Mouse (Mus musculus) fat pad, adult 2 months (tissue): ENCODE results near the gene Iqschfp.

Source experiments
- DNase-seq: peaks from one replicate; pipeline ENCODE4 v3.0.0-alpha.2; 2011; ENCODE audit warnings: low read depth, low spot score; ENCODE audit errors: extremely low read depth

Gene Iqschfp

GRCm38 (mm10) chr3:67892026-67892705, at the start of gene Iqschfp, which contains the start of gene Iqcj:
Iqschfp (plus strand) TSS chr3:67892232.
Iqcj (plus strand) TSS chr3:67892220.
- DNase-seq = no peak

GRCm38 (mm10) chr3:67852397-67852796, 39.6 kb upstream of the Iqschfp start:
- DNase-seq = no peak

- no peak for DNase-seq
Measured at GRCm38 (mm10) chr3:67861524-67861923, 30.5 kb upstream of the Iqschfp start.

DNA sequence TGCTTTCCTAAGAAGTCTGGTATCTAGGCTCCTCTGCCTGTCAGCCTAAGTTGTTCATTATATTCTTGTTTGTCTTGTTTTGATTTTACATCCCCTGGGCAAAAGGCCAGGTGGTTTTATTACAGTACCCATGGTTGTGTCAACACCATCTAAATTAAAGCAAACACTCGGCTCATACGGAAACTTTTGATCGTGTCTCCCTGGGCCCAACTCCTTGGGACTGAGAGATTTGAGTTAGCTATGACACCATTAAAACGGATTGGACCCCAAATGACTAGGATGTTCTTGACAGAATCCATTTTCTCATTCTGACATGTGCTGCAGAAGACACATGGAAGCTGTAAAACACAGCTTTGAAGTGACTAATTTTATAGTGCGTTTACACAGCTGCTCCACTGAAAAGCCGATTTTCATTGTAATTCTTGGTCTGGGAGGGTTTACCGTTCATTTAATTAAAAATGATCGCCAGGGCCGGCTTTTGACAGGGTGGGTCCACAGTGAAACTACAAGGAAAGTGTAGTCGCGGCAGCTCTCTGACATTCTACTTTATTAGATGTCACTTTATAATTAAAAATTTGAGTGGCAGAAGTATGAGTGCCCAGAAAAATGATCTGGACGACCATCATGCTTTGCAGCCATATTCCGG, 24.5 kb upstream of the Iqschfp start:
- DNase-seq = peak; percentile 14

DNA sequence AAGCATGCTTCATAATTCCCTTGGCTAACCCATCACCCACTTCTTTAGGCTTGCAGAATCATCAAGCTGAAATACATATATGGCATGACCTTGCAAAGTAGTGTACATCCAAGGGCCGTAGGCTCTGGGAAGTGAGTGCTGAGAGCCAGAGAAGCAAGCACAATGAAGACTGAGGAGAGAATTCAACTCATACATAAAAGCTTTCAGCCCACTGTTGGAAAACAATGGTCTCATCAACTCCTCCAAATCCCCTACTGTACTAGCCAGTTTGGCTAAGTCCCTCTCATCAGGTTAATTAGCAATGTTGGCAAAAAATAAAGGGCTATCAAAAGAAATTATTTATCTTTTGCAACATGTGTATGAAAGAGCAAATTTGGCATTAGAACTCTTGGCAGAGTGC, 22.6 kb upstream of the Iqschfp start:
- DNase-seq = peak; percentile 70

- DNase-seq = no peak
Measured at GRCm38 (mm10) chr3:67877253-67877652, 14.8 kb upstream of the Iqschfp start.

- no peak for DNase-seq
Measured at GRCm38 (mm10) chr3:67884335-67884734, 7.7 kb upstream of the Iqschfp start.

DNA sequence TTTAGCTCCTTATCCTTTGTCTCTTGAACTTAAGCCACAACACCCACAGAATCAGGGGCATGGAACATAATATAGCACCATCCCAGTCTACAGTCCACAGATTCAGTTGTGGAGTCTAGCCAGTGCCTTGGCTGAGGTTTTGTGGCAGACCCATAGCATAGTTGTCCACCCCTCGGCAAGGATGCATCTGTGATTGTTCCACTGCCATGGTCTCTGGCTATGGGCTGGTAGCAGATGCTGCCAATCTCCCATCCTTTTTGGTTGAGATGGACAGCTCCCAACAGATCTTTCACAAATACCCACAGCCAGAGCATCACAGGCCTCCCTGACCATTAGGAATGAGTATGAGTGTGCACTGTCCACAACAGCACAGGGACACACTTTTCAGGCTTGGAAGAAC, 5.9 kb upstream of the Iqschfp start:
- DNase-seq = no peak

GRCm38 (mm10) chr3:67887251-67887650, 4.8 kb upstream of the Iqschfp start:
- DNase-seq = no peak

DNA sequence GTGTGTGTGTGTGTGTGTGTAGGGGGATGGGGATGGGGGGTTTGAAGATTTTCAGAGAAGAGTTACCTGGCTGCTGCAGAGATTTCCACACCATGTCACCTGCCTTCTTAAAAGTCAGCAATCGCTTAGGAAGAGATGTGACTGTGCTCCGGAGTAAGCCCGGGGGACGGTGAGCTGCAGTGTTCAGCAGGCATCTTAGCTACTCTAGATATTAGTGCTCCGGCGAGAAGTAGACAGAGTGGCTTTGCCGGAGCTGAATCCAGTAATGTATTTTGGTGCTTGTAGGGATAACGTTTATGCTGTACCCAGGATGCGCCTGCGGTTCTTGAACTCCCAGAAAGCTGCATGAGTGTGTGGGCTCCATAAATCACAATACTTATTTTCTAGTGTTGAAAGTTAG, 736 bp downstream of the Iqschfp start:
- DNase-seq = no peak

DNA sequence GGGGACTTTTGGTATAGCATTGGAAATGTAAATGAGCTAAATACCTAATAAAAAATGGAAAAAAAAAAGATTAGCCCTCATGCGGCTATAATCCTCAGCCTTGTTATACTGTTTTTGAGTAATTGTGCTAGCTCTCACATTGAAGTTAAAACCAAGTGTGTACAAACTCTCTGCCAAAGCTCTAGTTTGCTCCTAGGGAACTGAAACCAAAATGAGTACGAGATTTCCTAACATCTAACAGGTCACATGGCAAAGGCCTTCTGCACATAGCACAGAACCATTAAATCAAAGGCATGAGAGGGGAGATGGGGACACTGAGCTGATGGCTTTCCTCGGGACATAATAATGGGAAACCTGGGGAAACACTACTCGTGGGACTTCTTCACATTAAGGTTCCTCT, 10.5 kb downstream of the Iqschfp start:
- no peak for DNase-seq

- no peak for DNase-seq
Measured at GRCm38 (mm10) chr3:67908586-67908985, 16.6 kb downstream of the Iqschfp start.

DNA sequence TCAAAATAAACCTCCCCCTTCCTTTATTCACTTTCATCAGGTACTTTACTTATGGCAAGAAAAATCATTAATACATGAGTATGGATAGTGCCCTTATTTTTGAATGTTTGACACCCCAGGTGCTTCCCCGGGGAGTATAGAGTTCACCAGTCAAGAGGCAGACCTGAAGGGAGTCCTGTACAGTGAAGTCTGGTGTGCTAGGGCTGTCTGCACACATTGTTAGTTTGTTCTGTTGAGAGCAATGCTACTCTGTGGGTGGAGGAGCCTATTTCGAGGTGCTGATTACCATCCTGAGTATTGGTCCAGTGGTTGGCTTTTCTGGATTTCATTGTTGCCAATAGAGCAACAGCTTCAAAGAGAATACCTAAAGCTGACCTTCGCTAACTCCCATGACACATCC, 26.1 kb downstream of the Iqschfp start:
- no peak for DNase-seq

GRCm38 (mm10) chr3:67918634-67919259, 26.7 kb downstream of the Iqschfp start:
- no peak for DNase-seq

GRCm38 (mm10) chr3:67923095-67923494, 31.1 kb downstream of the Iqschfp start:
- DNase-seq = no peak

DNA sequence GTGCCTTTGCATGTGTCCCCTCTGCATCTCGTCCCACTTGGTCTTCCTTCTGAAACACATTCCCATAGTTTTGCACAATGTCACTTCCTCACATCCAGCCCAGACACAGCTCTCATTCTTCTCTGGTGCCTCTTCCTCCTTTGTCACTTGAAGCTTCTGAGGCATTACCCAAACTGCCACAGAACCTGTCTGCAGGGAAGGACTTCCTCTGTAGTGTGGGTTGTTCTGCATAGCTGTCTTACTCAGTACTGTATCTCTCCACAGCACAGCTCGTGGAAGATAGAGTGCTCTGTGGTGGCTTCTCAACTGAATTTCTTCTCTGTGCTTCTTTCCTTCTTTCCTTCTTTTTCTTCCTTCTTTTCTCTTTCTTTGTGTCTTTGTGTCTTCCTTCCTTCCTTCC, 33.4 kb downstream of the Iqschfp start:
- no peak for DNase-seq

- DNase-seq = no peak
Measured at GRCm38 (mm10) chr3:67930424-67931133, 38.5 kb downstream of the Iqschfp start.

DNA sequence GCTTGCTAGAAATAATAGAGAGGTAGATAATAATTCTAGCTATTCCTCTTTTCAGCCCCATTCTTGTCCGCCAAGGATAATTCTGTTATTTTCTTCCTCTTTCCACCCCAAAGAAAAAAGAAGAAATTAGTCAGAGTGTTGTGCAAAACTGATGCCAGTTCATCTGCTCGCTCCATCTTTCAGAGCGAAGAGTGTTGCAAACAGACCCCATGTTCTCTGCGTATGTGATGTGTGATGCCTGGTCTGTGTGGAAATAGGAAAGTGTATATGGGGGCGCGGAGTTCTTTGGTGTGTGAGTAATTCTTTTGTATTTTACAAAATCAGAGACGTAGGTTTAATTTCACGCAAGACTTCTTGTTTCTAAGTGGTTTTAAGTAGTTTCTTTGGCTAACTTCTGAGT, 39.1 kb downstream of the Iqschfp start:
- no peak for DNase-seq

- no peak for DNase-seq
Measured at GRCm38 (mm10) chr3:67931914-67932313, 39.9 kb downstream of the Iqschfp start.

- no peak for DNase-seq
Measured at GRCm38 (mm10) chr3:67935829-67936228, 43.8 kb downstream of the Iqschfp start.

DNA sequence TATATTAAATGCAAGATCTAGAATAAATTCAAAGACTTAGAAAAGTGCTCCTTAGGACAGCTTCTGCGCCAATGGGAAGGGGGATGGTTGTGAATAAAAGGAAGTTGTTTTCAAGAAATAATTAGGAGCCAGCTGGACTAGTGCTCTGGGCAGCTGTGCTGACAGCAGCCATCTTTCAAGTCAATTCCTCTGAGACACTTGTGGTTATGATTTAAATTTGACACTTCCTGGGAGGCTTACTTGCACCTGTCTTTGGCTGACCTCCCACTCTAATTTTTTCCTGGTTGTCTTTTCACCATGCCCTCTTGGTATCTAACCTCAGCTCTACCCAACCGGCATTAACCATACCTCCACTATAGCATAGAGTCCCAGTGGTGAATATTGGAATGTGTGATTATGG, 55.0 kb downstream of the Iqschfp start:
- DNase-seq = no peak

DNA sequence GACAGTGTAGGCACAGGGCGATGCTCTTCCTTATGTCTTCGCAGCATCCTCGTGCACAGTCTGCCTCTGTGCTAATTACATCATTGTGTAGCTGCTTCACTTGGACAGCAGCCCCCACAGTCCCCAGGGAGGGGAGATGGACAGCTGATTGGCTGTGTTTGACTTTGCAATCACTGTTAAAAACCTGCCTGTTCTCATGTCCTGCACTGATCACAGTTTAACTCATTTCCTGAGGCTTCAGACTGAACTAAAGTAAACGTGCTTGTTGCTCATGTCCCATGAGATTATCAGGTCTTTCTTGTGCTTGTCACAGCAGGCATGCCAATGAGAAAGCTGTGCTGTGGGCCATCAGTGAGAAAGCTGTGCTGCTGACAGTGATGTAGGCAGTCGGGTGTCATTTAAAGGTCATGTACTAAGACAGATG, 60.5 kb downstream of the Iqschfp start:
- peak; percentile 5 for DNase-seq
